Mouse (Mus musculus): ENCODE measurements around the gene Syne1. TPM values are rescaled to one million over a fixed set of nuclear protein-coding genes. Genes with fewer than 3 reads are reported as not detected.
A peak's percentile ranks its signal among the peaks of the same experiment; 100 is the strongest.

Syne1 gene
- polyA plus RNA-seq, 1 experiment from 2014 or later: 3.1 TPM

GRCm38 (mm10) chr10:5549871-5550167 is 1.5 kb downstream of the Syne1 start:
- H3K36me3 ChIP-seq (replicated peaks; ENCODE audit: control insufficient read depth, insufficient read depth, low read depth, low read length): no peaks in the 10 kb centered on the region
- no peaks in the 10 kb centered on the region for H3K27me3 ChIP-seq (ENCODE audit: control insufficient read depth, insufficient read depth, low read length)
- DNase-seq (ENCODE audit: low spot score): no peak
- peak overlapping the region; percentile 48 for H3K4me3 ChIP-seq (ENCODE audit: low read depth, low read length)
- no peak overlapping the region for H3K9ac ChIP-seq (replicated peaks; ENCODE audit: low read length)
- peak overlapping the region; percentile 91 for H3K4me2 ChIP-seq (ENCODE audit: low read depth, low read length)
- no peaks in the 10 kb centered on the region for H3K4me1 ChIP-seq (ENCODE audit: control insufficient read depth, insufficient read depth, low read length)
- no peaks in the 10 kb centered on the region for H3K9me3 ChIP-seq (replicated peaks; ENCODE audit: control insufficient read depth, low read length)
- ATAC-seq (replicated peaks; ENCODE audit: insufficient number of reproducible peaks, low FRiP score, low TSS enrichment, low read depth): no peak
- no peak overlapping the region for H3K27ac ChIP-seq (replicated peaks; ENCODE audit: low read depth, low read length)
- WGBS: 8% methylated on average over 6 of the region's 6 CpGs

- no peak for ATAC-seq (replicated peaks; ENCODE audit: insufficient number of reproducible peaks, low FRiP score, low TSS enrichment, low read depth)
- Histone ChIP-seq H3K36me3 (replicated peaks; ENCODE audit: control insufficient read depth, insufficient read depth, low read depth, low read length) (no peaks in the 10 kb centered on the region), H3K4me1 (ENCODE audit: control insufficient read depth, insufficient read depth, low read length) (no peaks in the 10 kb centered on the region), H3K27me3 (ENCODE audit: control insufficient read depth, insufficient read depth, low read length) (no peaks in the 10 kb centered on the region), H3K9ac (replicated peaks; ENCODE audit: low read length) (no peak overlapping the region), H3K27ac (replicated peaks; ENCODE audit: low read depth, low read length) (no peak overlapping the region), H3K4me3 (ENCODE audit: low read depth, low read length) (no peak overlapping the region), H3K4me2 (ENCODE audit: low read depth, low read length) (no peak overlapping the region), H3K9me3 (replicated peaks; ENCODE audit: control insufficient read depth, low read length) (no peaks in the 10 kb centered on the region)
- WGBS: 79% methylated on average over 2 of the region's 2 CpGs
- no peak for DNase-seq (ENCODE audit: low spot score)
Measured at GRCm38 (mm10) chr10:5548651-5549050, 2.6 kb downstream of the Syne1 start.

GRCm38 (mm10) chr10:5547769-5548168 is 3.5 kb downstream of the Syne1 start:
- DNase-seq (ENCODE audit: low spot score) (no peak), ATAC-seq (replicated peaks; ENCODE audit: insufficient number of reproducible peaks, low FRiP score, low TSS enrichment, low read depth) (no peak)
- H3K36me3 ChIP-seq (replicated peaks; ENCODE audit: control insufficient read depth, insufficient read depth, low read depth, low read length): no peaks in the 10 kb centered on the region
- no peak overlapping the region for H3K4me3 ChIP-seq (ENCODE audit: low read depth, low read length)
- no peak overlapping the region for H3K9ac ChIP-seq (replicated peaks; ENCODE audit: low read length)
- no peak overlapping the region for H3K27ac ChIP-seq (replicated peaks; ENCODE audit: low read depth, low read length)
- no peaks in the 10 kb centered on the region for H3K27me3 ChIP-seq (ENCODE audit: control insufficient read depth, insufficient read depth, low read length)
- 91% methylated on average over 9 of the region's 9 CpGs for WGBS
- no peaks in the 10 kb centered on the region for H3K4me1 ChIP-seq (ENCODE audit: control insufficient read depth, insufficient read depth, low read length)
- no peaks in the 10 kb centered on the region for H3K9me3 ChIP-seq (replicated peaks; ENCODE audit: control insufficient read depth, low read length)
- no peak overlapping the region for H3K4me2 ChIP-seq (ENCODE audit: low read depth, low read length)

- 96% methylated on average over 5 of the region's 5 CpGs for WGBS
- Histone ChIP-seq H3K27me3 (ENCODE audit: control insufficient read depth, insufficient read depth, low read length) (no peaks in the 10 kb centered on the region), H3K4me1 (ENCODE audit: control insufficient read depth, insufficient read depth, low read length) (no peaks in the 10 kb centered on the region), H3K4me3 (ENCODE audit: low read depth, low read length) (no peak overlapping the region), H3K27ac (replicated peaks; ENCODE audit: low read depth, low read length) (no peak overlapping the region), H3K9ac (replicated peaks; ENCODE audit: low read length) (no peak overlapping the region), H3K4me2 (ENCODE audit: low read depth, low read length) (no peak overlapping the region), H3K36me3 (replicated peaks; ENCODE audit: control insufficient read depth, insufficient read depth, low read depth, low read length) (no peaks in the 10 kb centered on the region), H3K9me3 (replicated peaks; ENCODE audit: control insufficient read depth, low read length) (no peaks in the 10 kb centered on the region)
- ATAC-seq (replicated peaks; ENCODE audit: insufficient number of reproducible peaks, low FRiP score, low TSS enrichment, low read depth): no peak
- no peak for DNase-seq (ENCODE audit: low spot score)
Measured at GRCm38 (mm10) chr10:5546428-5546827, 4.9 kb downstream of the Syne1 start.

GRCm38 (mm10) chr10:5528284-5528683 is 23.0 kb downstream of the Syne1 start:
- no peak overlapping the region for H3K27ac ChIP-seq (replicated peaks; ENCODE audit: low read depth, low read length)
- H3K36me3 ChIP-seq (replicated peaks; ENCODE audit: control insufficient read depth, insufficient read depth, low read depth, low read length): no peaks in the 10 kb centered on the region
- 82% methylated on average over 1 of the region's 1 CpGs for WGBS
- DNase-seq (ENCODE audit: low spot score): no peak
- no peak for ATAC-seq (replicated peaks; ENCODE audit: insufficient number of reproducible peaks, low FRiP score, low TSS enrichment, low read depth)
- H3K4me1 ChIP-seq (ENCODE audit: control insufficient read depth, insufficient read depth, low read length): no peaks in the 10 kb centered on the region
- H3K4me3 ChIP-seq (ENCODE audit: low read depth, low read length): no peak overlapping the region
- H3K9ac ChIP-seq (replicated peaks; ENCODE audit: low read length): no peak overlapping the region
- no peak overlapping the region for H3K4me2 ChIP-seq (ENCODE audit: low read depth, low read length)
- H3K27me3 ChIP-seq (ENCODE audit: control insufficient read depth, insufficient read depth, low read length): no peaks in the 10 kb centered on the region
- no peaks in the 10 kb centered on the region for H3K9me3 ChIP-seq (replicated peaks; ENCODE audit: control insufficient read depth, low read length)

- ATAC-seq (replicated peaks; ENCODE audit: insufficient number of reproducible peaks, low FRiP score, low TSS enrichment, low read depth) (no peak), DNase-seq (ENCODE audit: low spot score) (no peak)
- no peaks in the 10 kb centered on the region for H3K36me3 ChIP-seq (replicated peaks; ENCODE audit: control insufficient read depth, insufficient read depth, low read depth, low read length)
- no peak overlapping the region for H3K9ac ChIP-seq (replicated peaks; ENCODE audit: low read length)
- no peak overlapping the region for H3K4me3 ChIP-seq (ENCODE audit: low read depth, low read length)
- no peaks in the 10 kb centered on the region for H3K9me3 ChIP-seq (replicated peaks; ENCODE audit: control insufficient read depth, low read length)
- no peak overlapping the region for H3K4me2 ChIP-seq (ENCODE audit: low read depth, low read length)
- H3K27ac ChIP-seq (replicated peaks; ENCODE audit: low read depth, low read length): no peak overlapping the region
- no peaks in the 10 kb centered on the region for H3K4me1 ChIP-seq (ENCODE audit: control insufficient read depth, insufficient read depth, low read length)
- no peaks in the 10 kb centered on the region for H3K27me3 ChIP-seq (ENCODE audit: control insufficient read depth, insufficient read depth, low read length)
- 71% methylated on average over 4 of the region's 4 CpGs for WGBS
Measured at GRCm38 (mm10) chr10:5527634-5528033, 23.6 kb downstream of the Syne1 start.

- ATAC-seq (replicated peaks; ENCODE audit: insufficient number of reproducible peaks, low FRiP score, low TSS enrichment, low read depth): no peak
- no peak overlapping the region for H3K27ac ChIP-seq (replicated peaks; ENCODE audit: low read depth, low read length)
- 90% methylated on average over 4 of the region's 4 CpGs for WGBS
Measured at GRCm38 (mm10) chr10:5522904-5523303, 28.4 kb downstream of the Syne1 start.

GRCm38 (mm10) chr10:5522276-5522675 is 29.0 kb downstream of the Syne1 start:
- no peaks in the 10 kb centered on the region for H3K27me3 ChIP-seq (ENCODE audit: control insufficient read depth, insufficient read depth, low read length)

More at GRCm38 (mm10) chr10:5522904-5523303, 28.4 kb downstream of the Syne1 start:
- Histone ChIP-seq H3K4me1 (ENCODE audit: control insufficient read depth, insufficient read depth, low read length) (no peaks in the 10 kb centered on the region), H3K9me3 (replicated peaks; ENCODE audit: control insufficient read depth, low read length) (no peaks in the 10 kb centered on the region), H3K4me3 (ENCODE audit: low read depth, low read length) (no peak overlapping the region), H3K9ac (replicated peaks; ENCODE audit: low read length) (no peak overlapping the region), H3K4me2 (ENCODE audit: low read depth, low read length) (no peak overlapping the region), H3K36me3 (replicated peaks; ENCODE audit: control insufficient read depth, insufficient read depth, low read depth, low read length) (no peaks in the 10 kb centered on the region), H3K27me3 (ENCODE audit: control insufficient read depth, insufficient read depth, low read length) (no peaks in the 10 kb centered on the region)
- no peak for DNase-seq (ENCODE audit: low spot score)

More at GRCm38 (mm10) chr10:5522276-5522675, 29.0 kb downstream of the Syne1 start:
- H3K4me2 ChIP-seq (ENCODE audit: low read depth, low read length): no peak overlapping the region
- H3K9me3 ChIP-seq (replicated peaks; ENCODE audit: control insufficient read depth, low read length): no peaks in the 10 kb centered on the region
- DNase-seq (ENCODE audit: low spot score) (no peak), ATAC-seq (replicated peaks; ENCODE audit: insufficient number of reproducible peaks, low FRiP score, low TSS enrichment, low read depth) (no peak)
- H3K36me3 ChIP-seq (replicated peaks; ENCODE audit: control insufficient read depth, insufficient read depth, low read depth, low read length): no peaks in the 10 kb centered on the region
- no peak overlapping the region for H3K4me3 ChIP-seq (ENCODE audit: low read depth, low read length)
- H3K4me1 ChIP-seq (ENCODE audit: control insufficient read depth, insufficient read depth, low read length): no peaks in the 10 kb centered on the region
- 97% methylated on average over 3 of the region's 3 CpGs for WGBS
- H3K9ac ChIP-seq (replicated peaks; ENCODE audit: low read length): no peak overlapping the region
- no peak overlapping the region for H3K27ac ChIP-seq (replicated peaks; ENCODE audit: low read depth, low read length)

Data from embryonic facial prominence, embryonic 11.5 days (tissue).